Mouse (Mus musculus) thymus, postnatal 36 days (tissue): Measurements from ENCODE around the gene Rhog.
A peak's percentile ranks its signal among the peaks of the same experiment; 100 is the strongest.

Experiments used
- DNase-seq, 2 experiments: peaks; one replicate each; pipeline ENCODE4 v3.0.0; 2022; ENCODE audit warnings: mixed read lengths in 2 of 2

Gene Rhog

GRCm38 (mm10) chr7:102255954-102256353 lies at the start of gene Rhog:
Rhog (minus strand) TSS chr7:102256054.
- DNase-seq: no peak

GRCm38 (mm10) chr7:102305596-102305995 lies 49.7 kb upstream of the Rhog start:
- DNase-seq: no peak

- no peak for DNase-seq
These were observed 46.6 kb upstream of the Rhog start for GRCm38 (mm10) chr7:102302471-102302870.

GRCm38 (mm10) chr7:102300761-102301160 lies 44.9 kb upstream of the Rhog start:
- no peak for DNase-seq

- no peak for DNase-seq
These were observed 37.4 kb upstream of the Rhog start for GRCm38 (mm10) chr7:102293234-102293633.

GRCm38 (mm10) chr7:102292228-102292627 lies 36.4 kb upstream of the Rhog start:
- no peak for DNase-seq

GRCm38 (mm10) chr7:102289466-102289865 lies 33.6 kb upstream of the Rhog start:
- no peak for DNase-seq

GRCm38 (mm10) chr7:102282261-102282660 lies 26.4 kb upstream of the Rhog start:
- no peak for DNase-seq

- DNase-seq: no peak
These were observed 25.5 kb upstream of the Rhog start for GRCm38 (mm10) chr7:102281403-102281802.

- DNase-seq: no peak
These were observed 16.6 kb upstream of the Rhog start for GRCm38 (mm10) chr7:102272422-102272948.

- DNase-seq: no peak
These were observed 12.5 kb upstream of the Rhog start for GRCm38 (mm10) chr7:102268395-102268748.

- peak; percentile 75 to 85 for DNase-seq
These were observed 11.9 kb upstream of the Rhog start, which contains the start of gene Stim1 for GRCm38 (mm10) chr7:102267601-102268394. Stim1 (plus strand) TSS chr7:102267806.

GRCm38 (mm10) chr7:102267113-102267579 lies 11.3 kb upstream of the Rhog start:
- DNase-seq: peak; percentile 96 to 97

- DNase-seq: peak; percentile 79 to 82
These were observed 10.7 kb upstream of the Rhog start for GRCm38 (mm10) chr7:102266401-102267042.

- DNase-seq: peak in 1 of 2 experiments; percentile 50
These were observed 10.2 kb upstream of the Rhog start for GRCm38 (mm10) chr7:102266021-102266400.

- no peak for DNase-seq
These were observed 7.2 kb upstream of the Rhog start for GRCm38 (mm10) chr7:102263020-102263419.

GRCm38 (mm10) chr7:102260518-102260917 lies 4.7 kb upstream of the Rhog start:
- DNase-seq: peak in 1 of 2 experiments; percentile 57

- DNase-seq: no peak
These were observed 4.0 kb upstream of the Rhog start for GRCm38 (mm10) chr7:102259716-102260479.

GRCm38 (mm10) chr7:102258753-102259152 lies 2.9 kb upstream of the Rhog start:
- no peak for DNase-seq

GRCm38 (mm10) chr7:102258189-102258588 lies 2.3 kb upstream of the Rhog start:
- DNase-seq: peak; percentile 77 to 83

- no peak for DNase-seq
These were observed 782 bp upstream of the Rhog start for GRCm38 (mm10) chr7:102256636-102257035.

- DNase-seq: no peak
These were observed 2.2 kb downstream of the Rhog start for GRCm38 (mm10) chr7:102253631-102254030.

- peak; percentile 93 to 97 for DNase-seq
These were observed 5.1 kb downstream of the Rhog start for GRCm38 (mm10) chr7:102250631-102251214.
